Mouse (Mus musculus) adrenal gland, postnatal 14 days (tissue): Measurements from ENCODE around the gene Lamc1. TPM values are rescaled to one million over a fixed set of nuclear protein-coding genes. Genes with fewer than 3 reads are reported as not detected.

Experiments
- DNase-seq: peaks from one replicate; pipeline ENCODE4 v3.0.0; 2021; ENCODE audit warnings: mixed read lengths
- total RNA-seq: library from RNA; stranded (reverse); gene quantifications from 2 replicates; pipeline ENCODE4 v1.2.3, GENCODE M21; 2021

Gene Lamc1
- total RNA-seq, 1 experiment from 2014 or later: 169 TPM

DNA sequence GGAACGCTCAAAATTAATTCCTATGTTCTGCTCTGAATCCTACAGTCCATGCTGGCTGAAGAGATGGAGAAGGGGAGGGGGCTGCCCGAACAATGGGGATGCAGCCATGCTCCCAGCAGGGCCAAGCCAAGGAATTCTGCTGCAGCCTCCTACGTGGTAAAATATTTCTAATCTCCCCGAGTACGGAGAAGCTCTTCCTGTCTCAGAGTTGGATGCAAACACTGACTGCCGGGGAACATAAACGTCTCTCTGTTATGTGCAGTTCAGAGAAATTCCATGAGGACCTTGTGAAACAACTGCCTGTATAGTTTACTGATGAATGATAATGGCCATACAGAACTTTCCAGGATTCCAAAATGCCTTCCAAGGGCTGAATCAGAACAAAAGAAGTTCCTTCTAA lies 67.5 kb downstream of the Lamc1 start:
- DNase-seq: no peak

GRCm38 (mm10) chr1:153259752-153260300 lies 72.8 kb downstream of the Lamc1 start:
- DNase-seq: no peak

DNA sequence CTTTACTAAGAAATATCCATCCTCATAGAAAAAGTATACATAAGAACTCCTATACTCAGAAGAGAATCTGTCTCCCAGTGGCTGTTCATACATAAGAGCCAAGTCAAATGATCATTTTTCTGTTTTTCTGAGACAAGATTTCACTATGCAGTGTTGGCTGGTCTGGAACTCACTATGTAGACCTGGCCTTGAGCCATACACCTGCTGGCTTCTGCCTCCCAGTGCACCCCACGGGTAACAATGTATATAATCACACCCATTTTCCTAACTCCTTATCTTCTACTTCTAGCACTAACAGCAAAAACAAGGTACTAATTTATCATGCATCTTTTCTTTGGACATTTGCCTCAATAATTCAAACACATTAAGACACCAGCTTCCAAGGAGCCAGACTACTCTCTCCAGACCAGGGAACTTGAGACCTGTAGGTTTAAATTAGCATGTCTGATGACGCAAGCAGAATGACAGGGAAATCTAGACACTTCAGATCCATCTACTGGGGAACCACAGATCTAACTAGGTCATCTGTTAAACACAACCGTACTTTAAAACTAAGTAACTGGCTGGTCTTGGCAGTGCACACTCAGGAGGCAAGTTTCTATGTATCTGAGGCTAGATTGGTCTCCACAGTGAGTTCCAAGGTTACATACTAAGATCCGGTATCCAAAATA lies 79.9 kb downstream of the Lamc1 start:
- no peak for DNase-seq

GRCm38 (mm10) chr1:153251590-153252206 lies 80.9 kb downstream of the Lamc1 start:
- DNase-seq: no peak

DNA sequence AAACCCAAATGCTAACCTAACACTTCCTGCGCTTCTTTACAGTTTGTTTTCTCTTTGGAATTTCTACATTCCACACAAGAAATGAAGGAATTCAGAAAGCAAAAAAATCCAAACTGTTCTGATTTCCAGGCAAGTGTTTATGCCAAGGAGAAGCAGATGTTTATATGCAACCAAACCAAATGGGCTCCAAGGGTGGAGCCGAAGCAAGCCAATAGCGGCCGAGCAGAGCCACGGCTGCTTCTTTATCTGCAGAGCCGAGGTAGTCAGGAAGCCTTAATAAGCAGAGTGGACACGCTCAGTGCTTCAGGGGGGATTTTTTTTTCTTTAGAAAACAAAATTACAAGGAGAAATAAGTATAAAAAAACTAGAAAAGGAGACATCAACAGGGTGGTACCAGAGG lies 91.2 kb downstream of the Lamc1 start:
- no peak for DNase-seq

GRCm38 (mm10) chr1:153235576-153235975 lies 97.0 kb downstream of the Lamc1 start:
- no peak for DNase-seq

DNA sequence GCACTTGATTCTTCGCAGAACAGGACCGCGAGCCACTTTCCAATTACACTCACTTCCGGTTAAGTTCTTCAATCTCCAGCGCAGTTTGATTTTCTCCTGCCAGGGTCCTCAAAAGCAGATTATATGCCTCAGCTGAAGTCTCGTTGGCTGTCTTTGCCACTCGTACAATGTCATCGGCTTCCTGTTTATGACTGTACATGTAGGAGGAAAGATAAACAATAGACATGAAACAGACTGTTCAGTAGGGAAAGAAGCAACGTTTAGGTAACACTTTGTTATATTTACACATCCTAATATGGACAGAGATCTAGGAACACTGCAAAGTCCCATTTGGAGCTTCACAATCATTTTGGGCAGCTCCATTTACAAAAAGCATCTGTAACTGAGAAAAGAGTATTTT lies 100.9 kb downstream of the Lamc1 start:
- DNase-seq: no peak

- DNase-seq: no peak
These were observed 104.7 kb downstream of the Lamc1 start for GRCm38 (mm10) chr1:153227916-153228315.

- no peak for DNase-seq
These were observed 105.5 kb downstream of the Lamc1 start for GRCm38 (mm10) chr1:153227096-153227495.

- DNase-seq: no peak
These were observed 106.5 kb downstream of the Lamc1 start for GRCm38 (mm10) chr1:153225786-153226725.

DNA sequence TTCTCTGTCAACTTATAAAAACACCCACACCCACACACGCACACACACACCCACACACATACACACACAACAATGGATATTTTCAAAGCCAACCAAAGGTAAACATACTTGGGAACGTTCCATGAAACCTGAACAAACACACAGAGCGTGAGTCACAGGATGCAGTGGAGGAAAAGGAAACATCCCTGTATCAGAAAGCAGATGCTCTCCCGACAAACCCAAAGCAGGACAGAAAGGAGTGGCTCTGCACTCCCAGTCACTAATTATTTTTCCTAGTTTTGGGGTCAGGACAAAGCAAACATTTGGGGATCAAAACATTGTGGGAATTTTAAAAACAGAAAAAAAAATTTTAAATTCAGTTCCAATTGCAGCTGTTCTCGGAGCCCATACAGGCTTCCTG lies 108.3 kb downstream of the Lamc1 start:
- no peak for DNase-seq

- DNase-seq: no peak
These were observed 113.2 kb downstream of the Lamc1 start for GRCm38 (mm10) chr1:153219376-153219775.

DNA sequence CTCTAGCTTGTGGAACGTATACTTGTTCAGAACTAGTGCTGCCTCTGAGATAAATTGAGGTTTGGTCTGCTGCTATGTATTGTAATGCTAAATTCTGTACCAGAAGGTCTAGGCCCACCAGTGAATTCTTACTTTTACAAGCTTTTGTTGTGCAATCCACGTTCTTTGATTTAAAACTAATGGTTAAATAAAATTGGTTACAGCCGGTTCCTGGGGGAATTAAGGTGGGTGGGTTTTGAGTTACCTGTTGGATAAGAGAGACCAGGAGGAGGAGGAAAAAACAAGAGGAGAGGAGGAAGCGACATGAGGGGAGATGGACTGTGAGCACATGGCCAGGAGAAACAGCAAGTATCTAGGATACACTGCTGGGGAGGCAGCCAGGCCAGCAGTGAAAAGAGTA lies 116.1 kb downstream of the Lamc1 start:
- DNase-seq: no peak

- no peak for DNase-seq
These were observed 116.9 kb downstream of the Lamc1 start for GRCm38 (mm10) chr1:153215676-153216075.

- no peak for DNase-seq
These were observed 121.6 kb downstream of the Lamc1 start for GRCm38 (mm10) chr1:153210992-153211391.

GRCm38 (mm10) chr1:153210198-153210597 lies 122.4 kb downstream of the Lamc1 start:
- no peak for DNase-seq

DNA sequence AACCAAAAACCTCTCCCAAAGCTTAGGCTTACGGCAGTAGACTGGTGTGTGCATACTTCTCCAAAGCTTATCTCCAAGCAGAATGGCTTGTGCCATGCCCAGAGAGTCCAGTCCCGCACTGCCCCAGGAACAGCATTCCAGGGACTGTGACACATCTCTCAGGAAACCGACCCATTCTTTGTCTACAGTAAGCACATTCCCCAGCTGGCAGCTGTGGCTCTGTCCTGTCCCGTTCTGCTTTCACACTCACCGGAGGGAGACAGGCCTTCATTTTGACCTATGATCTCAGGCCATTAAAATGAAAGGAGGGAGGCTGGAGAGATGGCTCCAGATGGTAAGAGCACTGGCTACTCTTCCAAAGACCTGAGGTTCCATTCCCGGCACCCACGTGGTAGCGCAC lies 130.4 kb downstream of the Lamc1 start:
- no peak for DNase-seq

GRCm38 (mm10) chr1:153201448-153201847 lies 131.1 kb downstream of the Lamc1 start:
- DNase-seq: no peak

GRCm38 (mm10) chr1:153197316-153197850 lies 135.2 kb downstream of the Lamc1 start:
- DNase-seq: no peak

DNA sequence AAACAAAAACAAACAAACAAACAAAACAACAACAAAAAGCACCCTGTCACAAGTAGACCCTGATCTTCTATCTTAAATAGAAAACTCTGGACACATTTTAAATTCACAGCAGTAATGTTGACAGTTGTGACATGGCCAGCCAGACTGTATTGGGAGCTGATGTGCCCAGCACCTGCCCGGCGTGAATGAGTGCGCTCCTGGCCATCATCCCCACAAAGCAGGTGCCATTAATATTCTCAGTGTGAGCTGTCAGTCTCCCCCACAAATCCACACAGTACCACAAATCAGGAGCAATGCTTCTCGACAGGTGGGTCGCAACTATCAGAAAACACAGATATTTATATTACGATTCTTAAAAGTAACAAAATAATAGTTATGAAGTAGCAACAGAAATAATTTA lies 139.6 kb downstream of the Lamc1 start:
- no peak for DNase-seq

GRCm38 (mm10) chr1:153192379-153192778 lies 140.2 kb downstream of the Lamc1 start:
- DNase-seq: no peak

GRCm38 (mm10) chr1:153191943-153192329 lies 140.7 kb downstream of the Lamc1 start:
- DNase-seq: peak; percentile 61
